Mouse (Mus musculus) midbrain, embryonic 10.5 days (tissue): ENCODE results near the gene Pi4k2b. TPM values are rescaled to one million over a fixed set of nuclear protein-coding genes. Genes with fewer than 3 reads are reported as not detected.

Experiments used
- DNase-seq: peaks from one replicate; pipeline ENCODE4 v3.0.0-alpha.2; 2017; ENCODE audit warnings: low spot score
- H3K27ac ChIP-seq: fragments of 300-500 bp; sonication (generic); replicated peaks from 2 replicates; pipeline ENCODE4 v1.5.1; 2016; ENCODE audit warnings: mild to moderate bottlenecking
- H3K27me3 ChIP-seq: fragments of 300-500 bp; sonication (generic); 2 replicates; pipeline ENCODE4 v1.6.1; 2016; ENCODE audit warnings: low read depth, mild to moderate bottlenecking; ENCODE audit not compliant: poor library complexity, severe bottlenecking
- H3K36me3 ChIP-seq: fragments of 300-500 bp; sonication (generic); 2 replicates; pipeline ENCODE4 v1.6.1; 2016; ENCODE audit warnings: mild to moderate bottlenecking, moderate library complexity
- H3K4me1 ChIP-seq: fragments of 300-500 bp; sonication (generic); 2 replicates; pipeline ENCODE4 v1.6.1; 2016
- H3K4me3 ChIP-seq: fragments of 300-500 bp; sonication (generic); 2 replicates; pipeline ENCODE4 v1.5.1; 2016; ENCODE audit warnings: mild to moderate bottlenecking, moderate library complexity
- H3K9me3 ChIP-seq: fragments of 300-500 bp; sonication (generic); replicated peaks from 2 replicates; pipeline ENCODE4 v1.6.1; 2016; ENCODE audit warnings: mild to moderate bottlenecking
- WGBS: fragments of 180-500 bp; shearing (Covaris S2); methylation state at CpG from one replicate; pipeline ENCODE4 v1.1.7; 2016; 5-methylcytosine and 5-hydroxymethylcytosine counted together
- polyA plus RNA-seq: library from polyadenylated mRNA; unstranded; fragments of >200 nt; fragmentation: Nextera tagmentation; extraction: Ambion mirVana; gene quantifications from 2 replicates; pipeline ENCODE4 v1.2.1, GENCODE M21; 2016

Gene Pi4k2b
- polyA plus RNA-seq, 1 experiment from 2014 or later: 15.7 TPM

GRCm38 (mm10) chr5:52786556-52787322 is 45.4 kb downstream of the Pi4k2b start:
- Histone ChIP-seq H3K27ac (no peak overlapping the region), H3K4me3 (no peak overlapping the region), H3K27me3 (no peaks in the 10 kb centered on the region), H3K9me3 (no peaks in the 10 kb centered on the region), H3K4me1 (peaks cover 3% of the 10 kb centered on the region; the same call in 1 of the 2 replicates), H3K36me3 (peaks cover 33% of the 10 kb centered on the region)
- no peak for DNase-seq
- WGBS: 90% methylated on average over 7 of the region's 7 CpGs

- H3K36me3 ChIP-seq: peaks cover 35% of the 10 kb centered on the region
- no peak for DNase-seq
- H3K4me1 ChIP-seq: no peaks in the 10 kb centered on the region
- no peaks in the 10 kb centered on the region for H3K27me3 ChIP-seq
- no peak overlapping the region for H3K27ac ChIP-seq
- no peaks in the 10 kb centered on the region for H3K9me3 ChIP-seq
- WGBS: 94% methylated on average over 9 of the region's 9 CpGs
- H3K4me3 ChIP-seq: no peak overlapping the region
Observed at GRCm38 (mm10) chr5:52793230-52793629, 51.9 kb downstream of the Pi4k2b start.

- Histone ChIP-seq H3K4me1 (no peaks in the 10 kb centered on the region), H3K9me3 (no peaks in the 10 kb centered on the region), H3K27me3 (no peaks in the 10 kb centered on the region), H3K36me3 (peaks cover 36% of the 10 kb centered on the region), H3K27ac (no peak overlapping the region), H3K4me3 (no peak overlapping the region)
- no peak for DNase-seq
- 92% methylated on average over 9 of the region's 9 CpGs for WGBS
Observed at GRCm38 (mm10) chr5:52794109-52794508, 52.7 kb downstream of the Pi4k2b start.

- Histone ChIP-seq H3K4me3 (no peak overlapping the region), H3K4me1 (no peaks in the 10 kb centered on the region), H3K27ac (no peak overlapping the region), H3K36me3 (peaks cover 58% of the 10 kb centered on the region), H3K9me3 (no peaks in the 10 kb centered on the region), H3K27me3 (no peaks in the 10 kb centered on the region)
- DNase-seq: no peak
- WGBS: 96% methylated on average over 12 of the region's 12 CpGs
Observed at GRCm38 (mm10) chr5:52799274-52799985, 58.1 kb downstream of the Pi4k2b start.

GRCm38 (mm10) chr5:52805801-52806200 is 64.4 kb downstream of the Pi4k2b start:
- Histone ChIP-seq H3K36me3 (peaks cover 48% of the 10 kb centered on the region), H3K27ac (no peak overlapping the region), H3K4me3 (no peak overlapping the region), H3K4me1 (no peaks in the 10 kb centered on the region), H3K9me3 (no peaks in the 10 kb centered on the region), H3K27me3 (no peaks in the 10 kb centered on the region)
- no peak for DNase-seq
- 77% methylated on average over 4 of the region's 4 CpGs for WGBS

- Histone ChIP-seq H3K9me3 (no peaks in the 10 kb centered on the region), H3K36me3 (peaks cover 51% of the 10 kb centered on the region), H3K27me3 (no peaks in the 10 kb centered on the region), H3K4me1 (no peaks in the 10 kb centered on the region), H3K27ac (no peak overlapping the region), H3K4me3 (no peak overlapping the region)
- no peak for DNase-seq
- 85% methylated on average over 8 of the region's 8 CpGs for WGBS
Observed at GRCm38 (mm10) chr5:52806349-52806748, 65.0 kb downstream of the Pi4k2b start.

- Histone ChIP-seq H3K4me3 (no peak overlapping the region), H3K27me3 (no peaks in the 10 kb centered on the region), H3K27ac (no peak overlapping the region), H3K9me3 (no peaks in the 10 kb centered on the region), H3K4me1 (no peaks in the 10 kb centered on the region), H3K36me3 (peaks cover 54% of the 10 kb centered on the region)
- no peak for DNase-seq
- WGBS: 95% methylated on average over 7 of the region's 7 CpGs
Observed at GRCm38 (mm10) chr5:52807030-52807429, 65.7 kb downstream of the Pi4k2b start.

- H3K4me3 ChIP-seq: no peak overlapping the region
- no peak overlapping the region for H3K27ac ChIP-seq
- no peaks in the 10 kb centered on the region for H3K27me3 ChIP-seq
- peaks cover 66% of the 10 kb centered on the region for H3K36me3 ChIP-seq
- no peak for DNase-seq
- no peaks in the 10 kb centered on the region for H3K9me3 ChIP-seq
- H3K4me1 ChIP-seq: no peaks in the 10 kb centered on the region
- WGBS: 97% methylated on average over 6 of the region's 6 CpGs
Observed at GRCm38 (mm10) chr5:52810446-52810845, 69.1 kb downstream of the Pi4k2b start.

GRCm38 (mm10) chr5:52811056-52811455 is 69.7 kb downstream of the Pi4k2b start:
- no peak for DNase-seq
- no peaks in the 10 kb centered on the region for H3K27me3 ChIP-seq
- no peaks in the 10 kb centered on the region for H3K9me3 ChIP-seq
- H3K4me3 ChIP-seq: no peak overlapping the region
- H3K36me3 ChIP-seq: peaks cover 72% of the 10 kb centered on the region
- 93% methylated on average over 14 of the region's 14 CpGs for WGBS
- no peak overlapping the region for H3K27ac ChIP-seq
- no peaks in the 10 kb centered on the region for H3K4me1 ChIP-seq

GRCm38 (mm10) chr5:52812456-52812855 is 71.1 kb downstream of the Pi4k2b start:
- Histone ChIP-seq H3K27ac (no peak overlapping the region), H3K27me3 (no peaks in the 10 kb centered on the region), H3K4me3 (no peak overlapping the region), H3K36me3 (peaks cover 81% of the 10 kb centered on the region), H3K4me1 (no peaks in the 10 kb centered on the region), H3K9me3 (no peaks in the 10 kb centered on the region)
- no peak for DNase-seq
- 94% methylated on average over 10 of the region's 10 CpGs for WGBS

GRCm38 (mm10) chr5:52813312-52813711 is 71.9 kb downstream of the Pi4k2b start:
- DNase-seq: no peak
- Histone ChIP-seq H3K36me3 (peaks cover 74% of the 10 kb centered on the region), H3K9me3 (no peaks in the 10 kb centered on the region), H3K27ac (no peak overlapping the region), H3K27me3 (no peaks in the 10 kb centered on the region), H3K4me3 (no peak overlapping the region), H3K4me1 (no peaks in the 10 kb centered on the region)
- 94% methylated on average over 7 of the region's 7 CpGs for WGBS

GRCm38 (mm10) chr5:52818676-52819075 is 77.3 kb downstream of the Pi4k2b start:
- no peak overlapping the region for H3K4me3 ChIP-seq
- no peaks in the 10 kb centered on the region for H3K27me3 ChIP-seq
- H3K4me1 ChIP-seq: no peaks in the 10 kb centered on the region
- WGBS: 92% methylated on average over 7 of the region's 7 CpGs
- H3K27ac ChIP-seq: no peak overlapping the region
- H3K9me3 ChIP-seq: no peaks in the 10 kb centered on the region
- peaks cover 60% of the 10 kb centered on the region for H3K36me3 ChIP-seq
- no peak for DNase-seq
